Mouse (Mus musculus) activated CD4-positive, CD25-positive, alpha-beta regulatory T cell, adult 4 months (primary cell): Measurements from ENCODE around the gene Nmrk1. TPM values are rescaled to one million over a fixed set of nuclear protein-coding genes. Genes with fewer than 3 reads are reported as not detected.
"Not testable (repeated sequence)": the region's sequence is repeated elsewhere in the genome, so short reads cannot be mapped to it uniquely, and the experiment has no call there.

Source experiments
- ATAC-seq: one replicate; pipeline ENCODE4 v1.8.0; 2017
- polyA plus RNA-seq, 2 experiments: library from polyadenylated mRNA; unstranded; fragments of 100-300 nt; shearing (Covaris generic); gene quantifications; one replicate each; pipeline ENCODE4 v1.2.1; 2017

Nmrk1 gene
- polyA plus RNA-seq: 1 to 10 TPM; 6.0 to 7.3 TPM

GRCm38 (mm10) chr19:18631644-18632219 lies at the start of gene Nmrk1, which contains the start of gene Ostf1:
Nmrk1 (plus strand) TSS chr19:18631950.
Ostf1 (minus strand) TSS chr19:18631823.
- ATAC-seq: peak; percentile 86

DNA sequence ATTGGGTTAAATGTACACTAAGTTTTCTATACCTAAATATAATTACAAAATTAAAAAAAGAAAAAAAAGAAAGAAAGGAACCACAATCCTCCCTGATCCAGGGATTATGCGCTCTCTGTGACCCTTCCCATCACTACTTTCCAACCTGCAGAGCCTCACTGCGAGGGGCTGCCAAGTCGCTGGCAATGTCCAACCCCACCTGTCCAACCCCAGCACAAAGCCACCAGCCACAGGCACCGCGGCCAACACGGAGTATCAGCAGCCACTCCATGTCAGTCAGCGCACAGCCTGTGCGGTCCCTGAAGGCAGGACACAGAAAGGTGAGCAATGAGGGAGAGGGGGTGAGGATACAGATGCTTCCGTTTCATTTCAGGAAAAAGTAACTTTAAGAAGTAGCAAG lies 49.5 kb upstream of the Nmrk1 start:
- ATAC-seq: no peak

DNA sequence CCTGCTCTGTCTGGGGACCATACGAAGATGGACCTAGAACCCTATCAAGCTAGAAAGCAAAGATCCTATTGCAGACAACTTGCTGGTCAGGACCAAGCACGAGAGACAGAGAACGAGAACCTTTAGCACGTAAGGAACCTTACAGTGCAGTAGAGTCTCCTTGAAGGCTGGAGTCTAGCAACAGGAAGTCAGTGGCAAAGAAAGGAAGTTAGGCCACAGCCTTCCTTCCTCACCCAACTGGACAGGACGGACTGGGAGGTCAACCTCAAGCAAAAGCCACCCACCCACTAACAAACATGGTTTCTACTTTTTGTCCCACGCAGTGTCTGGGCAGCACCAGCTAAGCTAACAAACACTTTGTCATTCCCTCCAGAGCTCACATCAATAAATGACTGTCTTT lies 48.9 kb upstream of the Nmrk1 start:
- no peak for ATAC-seq

GRCm38 (mm10) chr19:18583706-18584105 lies 48.0 kb upstream of the Nmrk1 start:
- no peak for ATAC-seq

GRCm38 (mm10) chr19:18584621-18585020 lies 47.1 kb upstream of the Nmrk1 start:
- no peak for ATAC-seq

DNA sequence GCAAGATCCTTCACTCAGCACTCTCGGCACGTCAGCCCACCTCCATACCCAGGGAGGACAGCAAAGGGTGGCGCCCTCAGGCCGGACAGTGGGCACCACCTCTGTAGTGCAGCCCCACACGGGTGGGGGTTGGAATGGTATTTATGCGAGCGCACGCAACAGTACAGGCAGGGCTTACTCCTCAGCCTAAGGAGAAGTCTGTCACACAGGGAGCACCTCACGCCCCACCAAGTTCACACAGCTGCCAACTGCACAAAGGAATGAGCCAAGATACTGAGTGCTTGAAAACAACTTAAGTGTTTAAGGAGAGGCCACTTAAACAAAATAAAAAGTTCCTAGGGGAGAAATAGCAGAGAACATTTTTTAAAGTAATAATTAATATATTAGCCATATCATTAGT lies 44.6 kb upstream of the Nmrk1 start:
- ATAC-seq: no peak

DNA sequence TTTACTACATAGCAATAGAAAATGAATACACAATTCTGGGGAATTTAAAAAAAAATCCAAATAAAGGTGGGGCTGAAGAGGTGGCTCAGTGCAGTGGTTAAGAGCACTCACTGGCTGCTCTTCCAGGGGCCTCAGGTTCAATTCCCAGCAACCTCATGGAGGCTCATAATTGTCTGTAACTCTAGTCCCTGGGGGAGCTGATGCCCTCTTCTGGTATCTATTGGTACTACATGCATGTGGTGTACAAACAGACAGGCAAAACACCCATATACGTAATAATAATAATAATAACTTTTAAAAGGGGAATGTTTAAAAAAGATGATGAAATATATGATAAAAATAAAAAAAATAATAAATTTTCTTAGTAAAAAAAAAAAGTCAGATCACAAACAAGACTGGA lies 43.5 kb upstream of the Nmrk1 start:
- no peak for ATAC-seq

DNA sequence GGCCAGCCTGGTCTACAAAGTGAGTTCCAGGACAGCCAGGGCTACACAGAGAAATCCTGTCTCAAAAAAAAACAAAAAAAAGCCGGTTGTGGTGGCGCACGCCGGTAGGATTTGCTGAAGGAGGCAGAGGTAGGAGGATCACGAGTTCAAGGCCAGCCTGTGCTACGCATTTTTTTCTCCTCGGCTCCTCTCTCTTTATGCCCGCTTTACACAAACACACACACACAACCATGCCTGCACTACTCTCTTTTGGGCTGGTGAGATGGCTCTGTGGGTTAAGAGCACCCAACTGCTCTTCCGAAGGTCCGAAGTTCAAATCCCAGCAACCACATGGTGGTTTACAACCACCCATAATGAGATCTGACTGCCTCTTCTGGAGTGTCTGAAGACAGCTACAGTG lies 42.9 kb upstream of the Nmrk1 start:
- not testable (repeated sequence) for ATAC-seq

GRCm38 (mm10) chr19:18589276-18589675 lies 42.5 kb upstream of the Nmrk1 start:
- no peak for ATAC-seq

DNA sequence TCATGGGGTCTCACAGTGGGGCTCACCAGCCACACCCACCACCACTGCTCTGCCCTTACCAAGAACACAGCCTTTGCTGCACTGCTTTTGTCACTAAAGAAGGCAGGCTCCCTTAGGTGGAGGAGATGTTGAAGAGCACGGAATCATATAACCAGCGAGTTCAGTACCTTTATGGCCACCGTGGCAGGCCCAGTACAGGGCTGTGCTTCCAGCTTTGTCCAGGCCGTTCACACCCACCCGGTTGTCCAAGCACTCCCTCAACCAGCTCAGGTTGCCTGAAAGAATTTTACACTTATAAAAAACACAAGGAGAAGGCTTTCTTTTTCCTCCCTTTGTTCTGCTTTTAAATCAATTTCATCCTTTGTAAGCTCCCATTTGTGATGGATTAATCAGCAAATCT lies 41.5 kb upstream of the Nmrk1 start:
- no peak for ATAC-seq

DNA sequence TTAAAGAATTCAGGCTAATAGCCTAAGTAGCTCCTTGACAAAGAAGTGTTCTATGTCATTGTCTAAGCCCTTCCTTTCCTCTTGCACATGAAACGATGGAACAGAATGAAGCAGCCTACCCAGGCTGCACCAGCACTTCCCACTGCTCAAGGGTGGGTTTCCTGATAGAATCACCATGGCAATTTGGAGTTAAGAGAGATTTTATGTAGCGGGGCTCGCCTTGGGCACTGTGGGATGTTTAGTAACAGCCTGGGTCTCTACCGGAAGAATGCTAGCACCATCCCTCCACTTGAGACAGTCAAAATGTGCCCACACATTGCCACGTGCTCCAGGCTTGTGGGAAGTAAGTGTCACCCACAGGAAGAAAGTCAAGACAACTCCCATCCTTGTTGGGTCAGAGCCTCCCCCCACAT lies 40.8 kb upstream of the Nmrk1 start:
- ATAC-seq: no peak

GRCm38 (mm10) chr19:18592919-18593318 lies 38.8 kb upstream of the Nmrk1 start:
- no peak for ATAC-seq

- ATAC-seq: no peak
Measured at GRCm38 (mm10) chr19:18593722-18594121, 38.0 kb upstream of the Nmrk1 start.

GRCm38 (mm10) chr19:18596876-18597275 lies 34.9 kb upstream of the Nmrk1 start:
- no peak for ATAC-seq

- ATAC-seq: no peak
Measured at GRCm38 (mm10) chr19:18597772-18598171, 34.0 kb upstream of the Nmrk1 start.

DNA sequence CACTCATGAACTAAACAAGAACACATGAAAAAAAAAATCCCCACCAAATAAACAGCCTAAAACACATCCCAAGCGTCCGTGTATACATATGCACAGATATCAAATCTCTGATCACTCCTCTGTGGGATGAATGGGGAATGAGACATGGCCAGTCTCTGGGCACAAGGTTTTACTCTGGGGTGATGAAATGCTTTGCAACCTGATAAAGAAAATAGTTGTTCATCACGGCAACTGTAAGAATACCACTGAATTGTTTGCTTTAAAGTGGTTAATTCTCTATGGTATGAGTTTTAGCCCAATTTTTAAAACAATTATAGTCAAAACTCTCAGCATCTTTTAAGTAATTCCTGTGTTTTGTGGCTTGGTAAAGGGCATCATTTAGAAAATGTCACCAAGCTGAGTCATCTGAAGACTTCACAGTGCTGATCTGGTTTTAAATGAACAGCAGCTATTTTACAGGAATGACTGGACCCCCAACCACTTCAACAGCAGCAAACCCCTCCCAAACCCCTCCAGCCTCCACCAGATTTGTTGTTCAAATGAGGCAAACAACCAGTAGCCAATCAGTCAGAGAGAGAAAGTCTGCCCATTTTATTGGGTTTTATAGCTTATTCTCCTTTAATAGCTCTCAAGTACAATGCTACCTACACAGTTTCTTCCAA lies 33.4 kb upstream of the Nmrk1 start:
- peak; percentile 15 for ATAC-seq

- peak; percentile 32 for ATAC-seq
Measured at GRCm38 (mm10) chr19:18599051-18599450, 32.7 kb upstream of the Nmrk1 start.

- ATAC-seq: peak; percentile 17
Measured at GRCm38 (mm10) chr19:18599650-18600049, 32.1 kb upstream of the Nmrk1 start.

GRCm38 (mm10) chr19:18600611-18601010 lies 31.1 kb upstream of the Nmrk1 start:
- no peak for ATAC-seq

DNA sequence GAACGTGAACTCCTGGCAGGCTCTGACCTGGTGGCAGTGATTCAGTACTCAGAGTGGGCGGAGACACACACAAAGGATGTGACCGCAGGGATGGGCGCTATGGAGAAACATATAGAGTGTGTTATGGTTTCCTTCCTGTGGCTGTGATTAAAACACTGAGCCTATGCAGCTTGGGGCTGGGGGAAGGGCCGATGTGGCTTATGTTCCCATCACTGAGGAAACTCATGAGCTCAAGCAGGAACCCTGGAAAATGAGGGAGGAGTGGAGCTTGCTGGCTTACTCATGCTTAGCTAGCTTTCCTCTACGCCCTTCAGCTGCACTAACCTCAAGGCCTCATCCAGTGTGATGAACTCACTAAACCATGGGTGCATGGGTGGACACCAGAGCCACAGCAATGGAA lies 28.7 kb upstream of the Nmrk1 start:
- ATAC-seq: peak; percentile 55

- peak; percentile 41 for ATAC-seq
Measured at GRCm38 (mm10) chr19:18607907-18608306, 23.8 kb upstream of the Nmrk1 start.

DNA sequence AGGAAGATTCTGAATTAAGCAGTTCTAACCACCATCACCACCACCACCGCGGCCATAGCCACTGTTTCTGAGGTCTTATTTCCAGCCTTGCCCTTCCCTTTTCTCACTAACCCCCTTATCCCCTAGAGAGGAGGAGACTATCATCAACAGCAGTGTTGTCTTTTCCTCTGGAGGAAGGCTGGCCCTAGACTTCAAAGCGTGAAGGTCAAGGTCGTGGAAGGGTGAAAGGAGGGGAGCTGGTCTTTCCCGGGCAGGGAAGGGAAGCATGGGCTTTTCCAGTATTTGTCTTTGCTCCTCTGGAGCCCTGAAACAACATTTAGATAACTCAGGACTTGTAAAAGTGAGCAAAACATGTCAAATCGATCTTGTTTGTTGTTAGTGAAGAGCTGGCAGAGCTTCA lies 22.8 kb upstream of the Nmrk1 start:
- ATAC-seq: no peak

DNA sequence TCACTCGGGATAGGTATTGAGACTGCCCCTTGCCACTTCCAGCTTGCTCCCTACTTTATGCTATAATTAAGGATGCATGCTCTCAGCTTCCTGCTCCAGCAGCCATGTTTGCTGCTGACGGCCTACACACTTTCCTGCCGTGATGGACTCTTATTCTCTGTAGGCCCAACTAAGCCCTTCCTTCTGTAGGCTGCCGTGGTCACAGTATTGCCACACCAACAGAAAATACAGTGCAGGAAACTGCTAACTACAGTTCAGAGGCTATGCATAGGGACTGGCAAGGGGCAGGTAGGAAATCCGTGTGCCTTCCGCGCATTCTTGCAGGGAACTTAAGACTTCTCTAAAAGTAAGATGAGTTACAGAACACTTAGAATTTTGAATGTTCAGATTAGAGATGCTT lies 17.4 kb upstream of the Nmrk1 start:
- ATAC-seq: no peak

DNA sequence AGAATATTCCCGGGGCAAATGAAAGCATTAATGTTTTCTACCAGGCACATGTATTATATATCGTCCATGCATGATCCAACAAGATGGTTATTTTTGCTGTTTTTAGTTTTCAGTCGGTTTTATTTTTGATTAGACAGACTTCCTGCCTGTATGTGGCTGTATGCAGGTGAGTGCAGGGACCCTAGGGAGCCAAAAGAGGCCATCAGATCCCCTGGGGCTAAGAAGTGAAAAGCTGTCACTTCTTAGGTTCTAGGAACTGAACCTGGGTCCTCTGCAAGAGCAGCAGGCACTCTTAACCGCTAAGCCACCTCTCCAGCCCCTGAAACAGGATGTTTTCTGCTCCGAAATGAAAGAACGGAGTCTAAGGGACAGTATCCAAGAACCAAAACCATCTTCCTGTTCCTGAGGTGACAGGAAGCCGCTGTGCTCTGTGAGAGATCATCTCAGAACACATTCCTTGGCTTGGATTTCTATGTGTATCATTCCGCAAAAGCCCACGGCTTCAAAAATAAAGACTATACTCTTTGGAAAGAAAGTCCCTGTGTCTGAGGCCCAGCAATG lies 16.0 kb upstream of the Nmrk1 start:
- no peak for ATAC-seq
